8 mouse cellular contexts compared by ENCODE assay signal in the genomic region with DNA sequence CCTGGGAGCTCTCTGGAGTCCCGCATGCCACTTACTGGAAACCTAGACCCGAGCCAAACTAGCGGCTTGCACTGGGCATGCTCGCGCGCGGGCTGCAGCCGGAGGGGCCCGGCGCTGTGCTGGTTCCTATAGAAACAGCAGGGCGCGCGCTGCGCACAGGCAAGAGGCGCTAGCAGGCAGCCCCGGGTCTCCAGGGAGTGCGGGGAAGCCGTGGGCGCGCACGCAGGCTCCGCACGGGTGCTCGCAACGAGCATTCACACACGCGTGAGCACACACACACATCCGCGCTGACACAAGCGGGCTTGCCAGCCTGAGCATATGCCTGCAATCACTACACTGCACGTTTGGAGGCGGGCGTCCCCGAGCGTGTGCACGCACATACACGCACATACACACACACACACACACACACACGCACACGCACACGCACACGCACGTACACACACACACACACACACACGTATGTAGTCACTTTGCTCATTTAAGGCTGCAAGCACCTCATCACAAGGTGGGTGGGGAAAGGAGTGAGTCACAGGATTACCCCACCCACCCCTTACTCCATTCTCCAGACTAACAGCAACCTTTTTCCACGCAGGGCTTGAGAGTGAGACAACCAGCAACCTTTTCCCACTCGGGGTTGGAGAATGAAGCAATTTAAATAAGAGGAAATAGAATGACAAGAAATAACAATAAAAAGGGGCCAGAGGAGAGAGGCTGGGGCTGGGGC. TPM values are rescaled to one million over a fixed set of nuclear protein-coding genes. Genes with fewer than 3 reads are reported as not detected.
DNase-seq lines count a peak whose midpoint lies in the region; ATAC-seq lines count a peak whose summit lies in the region.

No protein-coding gene starts in this region.

- ATAC-seq in hindbrain, embryonic 14.5 days (ENCODE audit: low FRiP score), result peak; percentile 96
- ATAC-seq in monocyte, adult 5-6 weeks (replicated peaks; ENCODE audit: insufficient number of reproducible peaks, low FRiP score, low TSS enrichment, poor library complexity, severe bottlenecking), result no peak

- H3K27ac ChIP-seq in hindbrain, embryonic 14.5 days, result peak overlapping the region; percentile 91

- H3K36me3 ChIP-seq in hindbrain, embryonic 14.5 days (replicated peaks; ENCODE audit: control insufficient read depth, insufficient read depth), result no peaks in the 10 kb centered on the region

- H3K9ac ChIP-seq in hindbrain, embryonic 14.5 days, result peak overlapping the region; percentile 86

- peak overlapping the region; percentile 74 for H3K4me3 ChIP-seq in hindbrain, embryonic 14.5 days (replicated peaks; ENCODE audit: low read length)

- H3K4me2 ChIP-seq in hindbrain, embryonic 14.5 days (replicated peaks), result peak overlapping the region; percentile 75

- peaks cover 55% of the 10 kb centered on the region for H3K4me1 ChIP-seq in hindbrain, embryonic 14.5 days (replicated peaks; ENCODE audit: control insufficient read depth, insufficient read depth, low read length)

- WGBS in hindbrain, embryonic 14.5 days, result under 1% methylated on average over 45 of the region's 45 CpGs

- DNase-seq in WW6 (ENCODE audit: low read depth, low spot score), result peak; percentile 64
- peak; percentile 88 for DNase-seq in cerebellum, adult 9-11 months
- peak; percentile 81 to 87 for DNase-seq in frontal cortex, postnatal 14 days (ENCODE audit: low spot score in 2 of 2)
- peak; percentile 92 for DNase-seq in hindbrain, embryonic 14.5 days (ENCODE audit: low spot score)
- peak; percentile 89 for DNase-seq in left cerebral cortex, adult 11 months (ENCODE audit: low spot score)
- DNase-seq in lung, postnatal 25 days (ENCODE audit: low spot score), result peak; percentile 36
- DNase-seq in retina, postnatal 7 days (ENCODE audit: low read depth, low spot score), result peak; percentile 66

- no peaks in the 10 kb centered on the region for H3K27me3 ChIP-seq in hindbrain, embryonic 14.5 days (ENCODE audit: control insufficient read depth, insufficient read depth, low read length)

- no peaks in the 10 kb centered on the region for H3K9me3 ChIP-seq in hindbrain, embryonic 14.5 days (ENCODE audit: control insufficient read depth, low read length)

RNA-seq across cellular contexts. Expression of a gene that starts 11.2 kb away (rescaled TPM):
- 35.3 and 37.2 TPM in 2 replicates for polyA plus RNA-seq in hindbrain, embryonic 14.5 days (2014; fragmentation: Nextera tagmentation; extraction: Ambion mirVana)
- total RNA-seq in monocyte, adult 5-6 weeks (2017), result 0.39 to 0.57 TPM in 2 of 3 replicates, not detected in the other

RNA-seq across cellular contexts. Expression of a gene that starts 18.2 kb away (rescaled TPM):
- polyA plus RNA-seq in hindbrain, embryonic 14.5 days (2014; fragmentation: Nextera tagmentation; extraction: Ambion mirVana), result 1.7 and 2.1 TPM in 2 replicates
- total RNA-seq in monocyte, adult 5-6 weeks (2017), result not detected in 3 replicates

RNA-seq across cellular contexts. Expression of a gene that starts 23.0 kb away (rescaled TPM):
- 11.9 and 14.9 TPM in 2 replicates for polyA plus RNA-seq in hindbrain, embryonic 14.5 days (2014; fragmentation: Nextera tagmentation; extraction: Ambion mirVana)
- not detected in 3 replicates for total RNA-seq in monocyte, adult 5-6 weeks (2017)

RNA-seq across cellular contexts. Expression of a gene that starts 24.1 kb away (rescaled TPM):
- 0.83 and 1.8 TPM in 2 replicates for polyA plus RNA-seq in hindbrain, embryonic 14.5 days (2014; fragmentation: Nextera tagmentation; extraction: Ambion mirVana)
- not detected in 3 replicates for total RNA-seq in monocyte, adult 5-6 weeks (2017)

RNA-seq across cellular contexts. Expression of a gene that starts 39.9 kb away (rescaled TPM):
- 10.1 and 10.7 TPM in 2 replicates for polyA plus RNA-seq in hindbrain, embryonic 14.5 days (2014; fragmentation: Nextera tagmentation; extraction: Ambion mirVana)
- total RNA-seq in monocyte, adult 5-6 weeks (2017), result 6.5 to 16.5 TPM (median 8.1 TPM) in 3 replicates

Comparison
In these comparisons a context has a peak if more than half of its experiments do, and no peak if none do; other contexts are left out.
1. DNase-seq: peak in every context shown above with its lines; median percentile 92 in hindbrain, embryonic 14.5 days; 89 in left cerebral cortex, adult 11 months; 88 in cerebellum, adult 9-11 months; 84 in frontal cortex, postnatal 14 days; 66 in retina, postnatal 7 days; 64 in WW6; 36 in lung, postnatal 25 days.